Mouse (Mus musculus): ENCODE measurements around the gene Tmem88b.

DNA sequence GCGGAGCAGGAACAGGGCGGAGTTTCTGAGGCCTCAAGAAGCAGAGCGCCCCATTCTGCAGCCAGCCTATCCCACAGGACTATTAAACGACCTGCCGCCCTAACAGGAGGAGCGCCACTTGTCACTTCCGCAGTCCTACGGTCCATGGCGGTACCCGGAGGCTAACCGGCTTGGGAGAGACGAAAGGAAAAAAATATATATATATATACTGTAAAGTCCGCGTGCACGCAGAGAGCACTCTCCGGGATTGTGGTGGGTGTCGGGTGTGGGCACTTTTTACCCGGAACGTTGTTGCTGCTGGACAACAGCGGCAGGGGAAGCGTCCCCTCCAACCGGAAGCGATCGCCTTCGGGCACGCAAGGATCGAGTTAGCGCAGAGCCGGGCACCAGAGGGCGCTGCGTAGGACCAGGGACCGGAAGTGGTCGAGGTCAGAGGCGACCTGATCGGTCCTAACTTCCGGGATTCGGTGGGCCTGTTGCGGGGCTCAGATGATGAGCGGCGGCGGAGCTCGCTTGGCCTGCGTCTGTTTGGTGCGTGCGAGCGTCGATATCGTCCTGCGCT lies 45.6 kb upstream of the Tmem88b start, which contains the start of gene Aurkaip1:
- TF ChIP-seq CTCF (IDR thresholded peaks at IDR 0.05; ENCODE audit: low read depth) (peak; percentile 95), EP300 (IDR thresholded peaks at IDR 0.05; ENCODE audit: low read depth) (no peak)

Data from heart, postnatal 0 days (tissue).